Mouse (Mus musculus) erythroblast, embryonic 14.5 days (primary cell): ENCODE results near the gene Pcyt2.

Experiments
- GATA1 ChIP-seq: IDR thresholded peaks from 2 replicates; pipeline ENCODE4 v1.6.1; 2012; ENCODE audit warnings: low read length, inconsistent platforms, mixed read lengths
- TAL1 ChIP-seq: IDR thresholded peaks from 3 replicates; pipeline ENCODE4 v1.6.1; 2012; ENCODE audit warnings: low read length, inconsistent platforms, mixed read lengths

DNA sequence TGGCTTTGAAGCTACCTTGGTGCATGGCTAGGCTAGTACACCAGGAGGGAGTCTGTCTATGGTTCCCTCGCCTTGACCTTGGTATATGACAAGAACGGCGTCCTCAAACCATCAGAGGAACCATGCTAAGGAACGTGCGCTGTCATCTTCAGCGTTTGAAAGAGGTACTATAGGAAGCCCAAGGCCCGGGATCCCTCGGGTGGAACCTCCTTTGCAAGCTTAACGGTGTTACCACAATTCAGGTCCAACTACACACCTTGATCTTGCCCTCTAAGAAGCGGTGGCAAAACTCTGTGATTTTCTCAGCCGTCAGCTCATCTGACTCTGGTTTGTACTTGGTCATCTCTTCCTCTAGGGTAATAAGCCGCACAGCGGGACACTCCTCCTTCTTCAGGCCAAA, 54.8 kb downstream of the Pcyt2 start:
- TF ChIP-seq GATA1 (no peak), TAL1 (no peak)
